Mouse (Mus musculus) lung, postnatal 0 days (tissue): Measurements from ENCODE around the gene Usp38. TPM values are rescaled to one million over a fixed set of nuclear protein-coding genes. Genes with fewer than 3 reads are reported as not detected.
A peak's percentile ranks its signal among the peaks of the same experiment; 100 is the strongest.

ENCODE experiments used
- ATAC-seq: fragments of 200-750 bp; cut with Nextera tagmentation; 2 replicates; pipeline ENCODE4 v1.8.0; 2017; ENCODE audit warnings: moderate library complexity
- DNase-seq: peaks from one replicate; pipeline ENCODE4 v3.0.0-alpha.2; 2016; ENCODE audit warnings: low spot score
- H3K27ac ChIP-seq: fragments of 300-500 bp; sonication (generic); 2 replicates; pipeline ENCODE4 v1.5.1; 2014; ENCODE audit warnings: antibody characterized with exemption, mild to moderate bottlenecking, low read length, mixed read lengths
- H3K27me3 ChIP-seq: fragments of 300-500 bp; sonication (generic); replicated peaks from 2 replicates; pipeline ENCODE4 v1.6.1; 2014; ENCODE audit warnings: low read length, mixed read lengths; ENCODE audit not compliant: insufficient read depth
- H3K36me3 ChIP-seq: fragments of 300-500 bp; sonication (generic); 2 replicates; pipeline ENCODE4 v1.6.1; 2014; ENCODE audit warnings: low read length, mixed read lengths; ENCODE audit not compliant: insufficient read depth
- H3K4me1 ChIP-seq: fragments of 300-500 bp; sonication (generic); 2 replicates; pipeline ENCODE4 v1.6.1; 2014; ENCODE audit warnings: antibody characterized with exemption, low read depth, low read length, mixed read lengths; ENCODE audit not compliant: insufficient read depth
- H3K4me2 ChIP-seq: fragments of 300-500 bp; sonication (generic); replicated peaks from 2 replicates; pipeline ENCODE4 v1.6.1; 2014; ENCODE audit warnings: low read depth, mild to moderate bottlenecking, low read length, moderate library complexity, mixed read lengths
- H3K4me3 ChIP-seq: fragments of 300-500 bp; sonication (generic); 2 replicates; pipeline ENCODE4 v1.5.1; 2014; ENCODE audit warnings: low read depth, low read length
- H3K9ac ChIP-seq: fragments of 300-500 bp; sonication (generic); replicated peaks from 2 replicates; pipeline ENCODE4 v1.6.1; 2014; ENCODE audit warnings: low read depth, mild to moderate bottlenecking
- H3K9me3 ChIP-seq: fragments of 300-500 bp; sonication (generic); 2 replicates; pipeline ENCODE4 v1.6.1; 2016; ENCODE audit warnings: low read length, mixed read lengths
- CTCF ChIP-seq: IDR thresholded peaks from 2 replicates; pipeline ENCODE4 v1.5.1; 2016; ENCODE audit warnings: antibody characterized with exemption, mild to moderate bottlenecking
- EP300 ChIP-seq: IDR thresholded peaks from 2 replicates; pipeline ENCODE4 v1.6.1; 2016; ENCODE audit warnings: antibody characterized with exemption, mild to moderate bottlenecking, control low read depth
- WGBS: fragments of 180-500 bp; shearing (Covaris S2); extraction: QIAGEN DNeasy Blood & Tissue Kit; methylation state at CpG from one replicate; pipeline ENCODE4 v1.1.7; 2014; 5-methylcytosine and 5-hydroxymethylcytosine counted together
- polyA plus RNA-seq: library from polyadenylated mRNA; unstranded; fragments of >200 nt; fragmentation: Nextera tagmentation; extraction: Ambion mirVana; gene quantifications from 2 replicates; pipeline ENCODE4 v1.2.1, GENCODE M21; 2015

The Usp38 gene
- polyA plus RNA-seq, 1 experiment from 2014 or later: 9.6 TPM

GRCm38 (mm10) chr8:80991937-80992336 lies 22.8 kb downstream of the Usp38 start:
- Histone ChIP-seq H3K9me3 (no peaks in the 10 kb centered on the region), H3K27ac (no peak overlapping the region), H3K36me3 (peaks cover 20% of the 10 kb centered on the region; the same call in 1 of the 2 replicates), H3K4me1 (no peaks in the 10 kb centered on the region), H3K4me3 (no peak overlapping the region), H3K9ac (no peak overlapping the region), H3K27me3 (no peaks in the 10 kb centered on the region), H3K4me2 (no peak overlapping the region)
- DNase-seq: peak; percentile 93
- 36% methylated on average over 3 of the region's 3 CpGs for WGBS
- peak; percentile 81 for TF ChIP-seq CTCF
- TF ChIP-seq EP300: no peak
- peak; percentile 85 for ATAC-seq

GRCm38 (mm10) chr8:80982829-80983228 lies 31.9 kb downstream of the Usp38 start:
- ATAC-seq: no peak

GRCm38 (mm10) chr8:80981696-80982095 lies 33.0 kb downstream of the Usp38 start:
- no peak for TF ChIP-seq EP300
- TF ChIP-seq CTCF: no peak
- H3K9ac ChIP-seq: no peak overlapping the region
- no peak overlapping the region for H3K4me2 ChIP-seq
- ATAC-seq (no peak), DNase-seq (no peak)
- H3K9me3 ChIP-seq: no peaks in the 10 kb centered on the region
- H3K4me1 ChIP-seq: peaks cover 7% of the 10 kb centered on the region; the same call in 1 of the 2 replicates
- H3K36me3 ChIP-seq: peaks cover 16% of the 10 kb centered on the region; the same call in 1 of the 2 replicates
- 64% methylated on average over 9 of the region's 9 CpGs for WGBS
- no peak overlapping the region for H3K4me3 ChIP-seq
- no peak overlapping the region for H3K27ac ChIP-seq
- H3K27me3 ChIP-seq: no peaks in the 10 kb centered on the region

More at GRCm38 (mm10) chr8:80982829-80983228, 31.9 kb downstream of the Usp38 start:
- H3K9ac ChIP-seq: no peak overlapping the region
- no peak overlapping the region for H3K4me3 ChIP-seq
- H3K36me3 ChIP-seq: peaks cover 20% of the 10 kb centered on the region; the same call in 1 of the 2 replicates
- no peaks in the 10 kb centered on the region for H3K9me3 ChIP-seq
- DNase-seq: peak; percentile 31
- TF ChIP-seq CTCF (no peak), EP300 (no peak)
- no peak overlapping the region for H3K4me2 ChIP-seq
- no peak overlapping the region for H3K27ac ChIP-seq
- no peaks in the 10 kb centered on the region for H3K27me3 ChIP-seq
- WGBS: 46% methylated on average over 4 of the region's 4 CpGs
- no peaks in the 10 kb centered on the region; the same call in 1 of the 2 replicates for H3K4me1 ChIP-seq

- H3K9ac ChIP-seq: no peak overlapping the region
- H3K9me3 ChIP-seq: no peaks in the 10 kb centered on the region
- no peak for TF ChIP-seq EP300
- TF ChIP-seq CTCF: no peak
- DNase-seq: no peak
- no peak overlapping the region for H3K4me3 ChIP-seq
- WGBS: 96% methylated on average over 4 of the region's 4 CpGs
- peaks cover 7% of the 10 kb centered on the region; the same call in 1 of the 2 replicates for H3K4me1 ChIP-seq
- no peak overlapping the region for H3K4me2 ChIP-seq
- no peak overlapping the region for H3K27ac ChIP-seq
- H3K36me3 ChIP-seq: peaks cover 16% of the 10 kb centered on the region; the same call in 1 of the 2 replicates
- no peaks in the 10 kb centered on the region for H3K27me3 ChIP-seq
- ATAC-seq: no peak
These were observed 34.7 kb downstream of the Usp38 start for GRCm38 (mm10) chr8:80980063-80980462.

GRCm38 (mm10) chr8:80977231-80977630 lies 37.5 kb downstream of the Usp38 start:
- TF ChIP-seq EP300 (no peak), CTCF (no peak)
- no peak overlapping the region for H3K4me2 ChIP-seq
- 42% methylated on average over 1 of the region's 1 CpGs for WGBS
- H3K27ac ChIP-seq: 0 out of 2 replicates have a peak overlapping the region, but pooled peaks have one; percentile 51
- no peaks in the 10 kb centered on the region for H3K9me3 ChIP-seq
- H3K4me3 ChIP-seq: no peak overlapping the region
- peaks cover 7% of the 10 kb centered on the region; the same call in 1 of the 2 replicates for H3K4me1 ChIP-seq
- H3K9ac ChIP-seq: no peak overlapping the region
- DNase-seq (peak; percentile 68), ATAC-seq (no peak)
- peaks cover 10% of the 10 kb centered on the region; the same call in 1 of the 2 replicates for H3K36me3 ChIP-seq
- no peaks in the 10 kb centered on the region for H3K27me3 ChIP-seq

GRCm38 (mm10) chr8:80971150-80971549 lies 43.6 kb downstream of the Usp38 start:
- no peak overlapping the region for H3K4me3 ChIP-seq
- H3K27ac ChIP-seq: no peak overlapping the region
- ATAC-seq (no peak), DNase-seq (no peak)
- H3K4me1 ChIP-seq: no peaks in the 10 kb centered on the region
- no peak overlapping the region for H3K4me2 ChIP-seq
- TF ChIP-seq EP300 (no peak), CTCF (no peak)
- H3K27me3 ChIP-seq: no peaks in the 10 kb centered on the region
- H3K9me3 ChIP-seq: no peaks in the 10 kb centered on the region
- H3K9ac ChIP-seq: no peak overlapping the region
- WGBS: 77% methylated on average over 8 of the region's 9 CpGs
- no peaks in the 10 kb centered on the region for H3K36me3 ChIP-seq
